In genomic region chr5:129063037-129063791, GRCm38 (mm10) we compare ENCODE assay signal across 9 mouse cellular contexts. TPM values are rescaled to one million over a fixed set of nuclear protein-coding genes. Genes with fewer than 3 reads are reported as not detected.
DNase-seq lines count a peak whose midpoint lies in the region; ATAC-seq and TF ChIP-seq lines count a peak whose summit lies in the region.
"Had no signal": no experiment of that assay in that cellular context is flagged by ENCODE, and none has a peak within 500 bp of the region (broad histone marks: within the 10 kb centered on the region; RNA-seq: fewer than 3 reads in every experiment).

No protein-coding gene starts in this region.

- peaks cover 41% of the 10 kb centered on the region for H3K27me3 ChIP-seq in heart, embryonic 13.5 days (replicated peaks)
- no peaks in the 10 kb centered on the region for H3K27me3 ChIP-seq in kidney, postnatal 0 days (ENCODE audit: insufficient read depth, low read length)
- peaks cover 6% of the 10 kb centered on the region for H3K27me3 ChIP-seq in liver, postnatal 0 days (ENCODE audit: insufficient read depth, low read length)
- H3K27me3 ChIP-seq in neural tube, embryonic 14.5 days (ENCODE audit: control insufficient read depth, insufficient read depth, low read length), result no peaks in the 10 kb centered on the region
- H3K27me3 ChIP-seq in testis, adult 2 months (ENCODE audit: control insufficient read depth, insufficient read depth, low read length), result no peaks in the 10 kb centered on the region

- H3K36me3 ChIP-seq in heart, embryonic 13.5 days, result no peaks in the 10 kb centered on the region
- H3K36me3 ChIP-seq in kidney, postnatal 0 days (ENCODE audit: insufficient read depth, low read length), result no peaks in the 10 kb centered on the region
- H3K36me3 ChIP-seq in liver, postnatal 0 days (replicated peaks; ENCODE audit: insufficient read depth, low read length), result no peaks in the 10 kb centered on the region
- no peaks in the 10 kb centered on the region for H3K36me3 ChIP-seq in neural tube, embryonic 14.5 days (ENCODE audit: control insufficient read depth, insufficient read depth, low read length)
- H3K36me3 ChIP-seq in testis, adult 2 months (ENCODE audit: control insufficient read depth, insufficient read depth, low read length), result no peaks in the 10 kb centered on the region

- H3K4me1 ChIP-seq in bone marrow macrophage, adult 2 months (ENCODE audit: control insufficient read depth, insufficient read depth, low read length), result no peaks in the 10 kb centered on the region
- peaks cover 5% of the 10 kb centered on the region for H3K4me1 ChIP-seq in heart, embryonic 13.5 days
- H3K4me1 ChIP-seq in kidney, postnatal 0 days (replicated peaks; ENCODE audit: insufficient read depth, low read length), result no peaks in the 10 kb centered on the region
- H3K4me1 ChIP-seq in liver, postnatal 0 days (ENCODE audit: insufficient read depth), result no peaks in the 10 kb centered on the region
- no peaks in the 10 kb centered on the region for H3K4me1 ChIP-seq in neural tube, embryonic 14.5 days (ENCODE audit: control insufficient read depth, insufficient read depth, low read length)
- peaks cover 26% of the 10 kb centered on the region for H3K4me1 ChIP-seq in testis, adult 2 months (ENCODE audit: control insufficient read depth, insufficient read depth, low read length)

- no peaks in the 10 kb centered on the region for H3K9me3 ChIP-seq in heart, embryonic 13.5 days
- H3K9me3 ChIP-seq in kidney, postnatal 0 days (replicated peaks; ENCODE audit: low read length), result no peaks in the 10 kb centered on the region
- no peaks in the 10 kb centered on the region for H3K9me3 ChIP-seq in liver, postnatal 0 days (ENCODE audit: low read length)
- H3K9me3 ChIP-seq in neural tube, embryonic 14.5 days (ENCODE audit: control insufficient read depth, low read length), result no peaks in the 10 kb centered on the region

- peak overlapping the region; percentile 59 for H3K4me2 ChIP-seq in heart, embryonic 13.5 days
- H3K4me2 ChIP-seq in kidney, postnatal 0 days (ENCODE audit: low read length), result peak overlapping the region; percentile 46
- no peak overlapping the region for H3K4me2 ChIP-seq in liver, postnatal 0 days (ENCODE audit: low read depth, low read length)
- peak overlapping the region; percentile 42 for H3K4me2 ChIP-seq in neural tube, embryonic 14.5 days (ENCODE audit: low read depth, low read length)

- TF ChIP-seq EP300 in liver, postnatal 0 days (IDR thresholded peaks at IDR 0.05; ENCODE audit: low read depth), result no peak

- H3K27ac ChIP-seq in bone marrow macrophage, adult 2 months (ENCODE audit: insufficient read depth, low read depth, low read length), result no peak overlapping the region
- H3K27ac ChIP-seq in heart, embryonic 13.5 days (replicated peaks), result no peak overlapping the region
- no peak overlapping the region for H3K27ac ChIP-seq in kidney, postnatal 0 days
- H3K27ac ChIP-seq in liver, postnatal 0 days (ENCODE audit: low read depth), result no peak overlapping the region
- no peak overlapping the region for H3K27ac ChIP-seq in neural tube, embryonic 14.5 days (ENCODE audit: low read depth, low read length)
- no peak overlapping the region for H3K27ac ChIP-seq in testis, adult 2 months (ENCODE audit: control insufficient read depth, insufficient read depth, low read depth, low read length)

- no peak overlapping the region for H3K4me3 ChIP-seq in bone marrow macrophage, adult 2 months (ENCODE audit: insufficient read depth, low read length)
- peak overlapping the region; percentile 25; the same call in 1 of the 2 replicates for H3K4me3 ChIP-seq in heart, embryonic 13.5 days
- H3K4me3 ChIP-seq in kidney, postnatal 0 days (replicated peaks; ENCODE audit: low read depth, low read length), result 0 out of 2 replicates have a peak overlapping the region, but pooled peaks have one; percentile 5
- no peak overlapping the region for H3K4me3 ChIP-seq in liver, postnatal 0 days (ENCODE audit: low read depth, low read length)
- no peak overlapping the region for H3K4me3 ChIP-seq in neural tube, embryonic 14.5 days (ENCODE audit: low read depth, low read length)
- H3K4me3 ChIP-seq in testis, adult 2 months (ENCODE audit: control insufficient read depth, low read depth, low read length), result peak overlapping the region; percentile 12
- H3K4me3 ChIP-seq: erythroblast, embryonic 14.5 days had no signal

- DNase-seq in CD4-positive helper T cell, adult 2 months (ENCODE audit: low read depth, low spot score), result peak; percentile 55
- peak; percentile 91 for DNase-seq in kidney, postnatal 0 days (ENCODE audit: low spot score)
- DNase-seq in liver, postnatal 0 days, result peak; percentile 84

- 9% methylated on average over 21 of the region's 21 CpGs for whole genome bisulfite sequencing in heart, embryonic 13.5 days
- 7% methylated on average over 21 of the region's 21 CpGs for WGBS in kidney, postnatal 0 days
- WGBS in liver, postnatal 0 days (ENCODE audit: insufficient replicate concordance), result 8% methylated on average over 21 of the region's 21 CpGs
- WGBS in neural tube, embryonic 14.5 days, result 15% methylated on average over 21 of the region's 21 CpGs

- no peak overlapping the region for H3K9ac ChIP-seq in heart, embryonic 13.5 days
- H3K9ac ChIP-seq in kidney, postnatal 0 days (ENCODE audit: low read depth, low read length), result no peak overlapping the region
- H3K9ac ChIP-seq in liver, postnatal 0 days (replicated peaks), result no peak overlapping the region
- H3K9ac ChIP-seq in neural tube, embryonic 14.5 days (replicated peaks; ENCODE audit: low read depth, low read length), result no peak overlapping the region

- ATAC-seq in erythroblast, adult 5-6 weeks (replicated peaks; ENCODE audit: low FRiP score, poor library complexity, severe bottlenecking), result peak; percentile 71
- ATAC-seq in heart, embryonic 13.5 days (ENCODE audit: extremely low read depth, insufficient number of reproducible peaks, low FRiP score, low TSS enrichment), result no peak
- ATAC-seq in kidney, postnatal 0 days (replicated peaks; ENCODE audit: low FRiP score, low read depth), result 0 out of 2 replicates have a peak, but pooled peaks have one; percentile 45
- no peak for ATAC-seq in liver, postnatal 0 days
- ATAC-seq in neural tube, embryonic 14.5 days (ENCODE audit: low read depth), result no peak

- TF ChIP-seq POLR2A in bone marrow macrophage, adult 2 months (IDR thresholded peaks at IDR 0.05; ENCODE audit: borderline replicate concordance, low read depth, low read length), result no peak
- TF ChIP-seq POLR2A in testis, adult 2 months (IDR thresholded peaks at IDR 0.05; ENCODE audit: control insufficient read depth, low read depth, low read length), result no peak

- TF ChIP-seq CTCF in bone marrow macrophage, adult 2 months (IDR thresholded peaks at IDR 0.05; ENCODE audit: low read depth, low read length), result peak; percentile 62
- TF ChIP-seq CTCF in kidney, postnatal 0 days (IDR thresholded peaks at IDR 0.05; ENCODE audit: low read depth), result peak; percentile 81
- TF ChIP-seq CTCF in liver, postnatal 0 days (IDR thresholded peaks at IDR 0.05; ENCODE audit: low read depth), result peak; percentile 84
- peak; percentile 86 for TF ChIP-seq CTCF in testis, adult 2 months (IDR thresholded peaks at IDR 0.05; ENCODE audit: control insufficient read depth, insufficient read depth, insufficient replicate concordance, low read depth, low read length)

RNA-seq across cellular contexts. Expression of gene Adgrd1, which starts 33.3 kb away (rescaled TPM):
- polyA plus RNA-seq in bone marrow macrophage, adult 2 months (2012; ENCODE audit: insufficient read depth, insufficient read length, missing spikeins), result not detected in 2 replicates
- not detected in 2 replicates for total RNA-seq in erythroblast, adult 5-6 weeks (2015; ENCODE audit: low replicate concordance)
- 0.09 TPM in 1 of 2 replicates, not detected in the other for total RNA-seq in erythroblast, adult 5-6 weeks (2017; ENCODE audit: low replicate concordance)
- polyA plus RNA-seq in heart, embryonic 13.5 days (2015; fragmentation: Nextera tagmentation; extraction: Ambion mirVana), result 0.57 and 0.87 TPM in 2 replicates
- polyA plus RNA-seq in kidney, postnatal 0 days (2015; fragmentation: Nextera tagmentation; extraction: Ambion mirVana), result 0.82 and 0.96 TPM in 2 replicates
- 0.32 and 0.34 TPM in 2 replicates for polyA plus RNA-seq in liver, postnatal 0 days (2015; fragmentation: Nextera tagmentation; extraction: Ambion mirVana)
- polyA plus RNA-seq in neural tube, embryonic 14.5 days (2014; fragmentation: Nextera tagmentation; extraction: Ambion mirVana), result 0.08 and 0.55 TPM in 2 replicates
- 1.3 and 1.6 TPM in 2 replicates for polyA plus RNA-seq in testis, adult 2 months (2012; rRNA removed)
- polyA plus RNA-seq: erythroblast, embryonic 14.5 days had no signal

RNA-seq across cellular contexts. Expression of gene Ran, which starts 43.3 kb away (rescaled TPM):
- 94.1 and 102 TPM in 2 replicates for polyA plus RNA-seq in bone marrow macrophage, adult 2 months (2012; ENCODE audit: insufficient read depth, insufficient read length, missing spikeins)
- 125 and 151 TPM in 2 replicates for total RNA-seq in erythroblast, adult 5-6 weeks (2015; ENCODE audit: low replicate concordance)
- total RNA-seq in erythroblast, adult 5-6 weeks (2017; ENCODE audit: low replicate concordance), result 77.9 and 87.8 TPM in 2 replicates
- polyA plus RNA-seq in heart, embryonic 13.5 days (2015; fragmentation: Nextera tagmentation; extraction: Ambion mirVana), result 389 and 423 TPM in 2 replicates
- 392 and 446 TPM in 2 replicates for polyA plus RNA-seq in kidney, postnatal 0 days (2015; fragmentation: Nextera tagmentation; extraction: Ambion mirVana)
- 183 and 206 TPM in 2 replicates for polyA plus RNA-seq in liver, postnatal 0 days (2015; fragmentation: Nextera tagmentation; extraction: Ambion mirVana)
- 305 and 317 TPM in 2 replicates for polyA plus RNA-seq in neural tube, embryonic 14.5 days (2014; fragmentation: Nextera tagmentation; extraction: Ambion mirVana)
- polyA plus RNA-seq in testis, adult 2 months (2012; rRNA removed), result 254 and 277 TPM in 2 replicates

RNA-seq across cellular contexts. Expression of gene Stx2, which starts 54.8 kb away (rescaled TPM):
- polyA plus RNA-seq in bone marrow macrophage, adult 2 months (2012; ENCODE audit: insufficient read depth, insufficient read length, missing spikeins), result 106 and 112 TPM in 2 replicates
- 48.0 and 57.3 TPM in 2 replicates for total RNA-seq in erythroblast, adult 5-6 weeks (2015; ENCODE audit: low replicate concordance)
- 160 and 298 TPM in 2 replicates for total RNA-seq in erythroblast, adult 5-6 weeks (2017; ENCODE audit: low replicate concordance)
- polyA plus RNA-seq in heart, embryonic 13.5 days (2015; fragmentation: Nextera tagmentation; extraction: Ambion mirVana), result 17.3 and 18.8 TPM in 2 replicates
- polyA plus RNA-seq in kidney, postnatal 0 days (2015; fragmentation: Nextera tagmentation; extraction: Ambion mirVana), result 32.7 and 33.0 TPM in 2 replicates
- 30.9 and 35.6 TPM in 2 replicates for polyA plus RNA-seq in liver, postnatal 0 days (2015; fragmentation: Nextera tagmentation; extraction: Ambion mirVana)
- 14.4 and 26.8 TPM in 2 replicates for polyA plus RNA-seq in neural tube, embryonic 14.5 days (2014; fragmentation: Nextera tagmentation; extraction: Ambion mirVana)
- polyA plus RNA-seq in testis, adult 2 months (2012; rRNA removed), result 51.0 and 52.4 TPM in 2 replicates

Comparison
In these comparisons a context has a peak if more than half of its experiments do, and no peak if none do; other contexts are left out.
1. H3K4me3 ChIP-seq: peak in heart, embryonic 13.5 days (single experiment), kidney, postnatal 0 days (single experiment) and testis, adult 2 months (single experiment); none in bone marrow macrophage, adult 2 months (single experiment), liver, postnatal 0 days (single experiment) and neural tube, embryonic 14.5 days (single experiment).
2. ATAC-seq: peak in erythroblast, adult 5-6 weeks (single experiment) and kidney, postnatal 0 days (single experiment); none in heart, embryonic 13.5 days (single experiment), liver, postnatal 0 days (single experiment) and neural tube, embryonic 14.5 days (single experiment).
3. Peak in every context shown above with its lines, with median percentiles within 50 percentile points of each other: DNase-seq and CTCF ChIP-seq.